Mouse (Mus musculus): ENCODE measurements around the gene Alg14.

- TF ChIP-seq GATA1 (IDR thresholded peaks at IDR 0.05; ENCODE audit: borderline replicate concordance, low read length) (no peak), FLI1 (IDR thresholded peaks at IDR 0.05; ENCODE audit: low read length) (no peak)
These were observed 115.8 kb downstream of the Alg14 start for GRCm38 (mm10) chr3:121407417-121407816.

Measured in megakaryocyte, embryonic 14.5 days (primary cell).